Mouse (Mus musculus) thymus, adult 2 months (tissue): ENCODE measurements around the gene Adat3.

Experiments
- CTCF ChIP-seq: fragments of 200-500 bp; IDR thresholded peaks from 2 replicates; pipeline ENCODE4 v1.5.1; 2012; ENCODE audit warnings: mild to moderate bottlenecking, control low read depth, low read length, moderate library complexity, borderline replicate concordance; ENCODE audit not compliant: control insufficient read depth, poor library complexity, insufficient read depth; ENCODE audit errors: extremely low read depth
- POLR2A ChIP-seq: fragments of 200-500 bp; IDR thresholded peaks from 2 replicates; pipeline ENCODE4 v1.6.1; 2012; ENCODE audit warnings: mild to moderate bottlenecking, low read length, control low read depth, moderate library complexity; ENCODE audit not compliant: control insufficient read depth, poor library complexity, insufficient read depth; ENCODE audit errors: extremely low read depth

GRCm38 (mm10) chr10:80650392-80650791, 47.7 kb downstream of the Adat3 start:
- TF ChIP-seq CTCF = no peak
- TF ChIP-seq POLR2A = no peak
